8 mouse cellular contexts compared by ENCODE assay signal in the genomic region with DNA sequence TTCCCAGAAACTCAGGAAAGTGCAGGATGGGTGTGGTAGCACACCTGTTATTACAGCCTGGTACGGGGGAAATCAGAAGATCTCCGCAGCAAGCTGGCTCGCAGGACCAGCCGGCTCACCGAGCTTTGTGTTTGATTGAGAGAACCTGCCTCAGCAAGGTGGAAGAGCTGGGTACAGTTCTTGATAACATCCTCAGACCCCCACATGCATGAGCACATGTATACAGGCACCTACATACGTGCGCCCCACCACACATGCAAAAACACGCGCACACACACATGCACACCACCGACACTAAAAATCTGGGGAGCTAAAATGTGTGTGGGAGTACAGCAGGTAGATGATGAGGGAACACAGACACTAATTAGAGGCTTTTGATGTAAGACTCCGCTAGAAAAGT. TPM values are rescaled to one million over a fixed set of nuclear protein-coding genes. Genes with fewer than 3 reads are reported as not detected.
A peak's percentile ranks its signal among the peaks of the same experiment; 100 is the strongest.
DNase-seq lines count a peak whose midpoint lies in the region; ATAC-seq and TF ChIP-seq lines count a peak whose summit lies in the region.

No protein-coding gene starts in this region.

- no peaks in the 10 kb centered on the region for H3K79me2 ChIP-seq in myocyte (ENCODE audit: control insufficient read depth, insufficient read depth)

- WGBS in kidney, embryonic 15.5 days = 78% methylated on average over 11 of the region's 11 CpGs
- 74% methylated on average over 11 of the region's 11 CpGs for WGBS in embryonic facial prominence, embryonic 12.5 days
- 76% methylated on average over 11 of the region's 11 CpGs for WGBS in intestine, embryonic 14.5 days

- peaks cover 12% of the 10 kb centered on the region; the same call in 1 of the 2 replicates for H3K27me3 ChIP-seq in kidney, embryonic 15.5 days
- H3K27me3 ChIP-seq in embryonic facial prominence, embryonic 12.5 days = no peaks in the 10 kb centered on the region
- no peaks in the 10 kb centered on the region for H3K27me3 ChIP-seq in intestine, embryonic 14.5 days (replicated peaks; ENCODE audit: control insufficient read depth, insufficient read depth, low read length)
- peaks cover 11% of the 10 kb centered on the region for H3K27me3 ChIP-seq in myocyte (ENCODE audit: control insufficient read depth, insufficient read depth, insufficient read length)

- no peak for TF ChIP-seq POLR2A in myocyte (IDR thresholded peaks at IDR 0.05; ENCODE audit: insufficient read length, low read depth)

- H3K4me3 ChIP-seq in kidney, embryonic 15.5 days (replicated peaks) = peak overlapping the region; percentile 64
- peak overlapping the region; percentile 69 for H3K4me3 ChIP-seq in embryonic facial prominence, embryonic 12.5 days
- peak overlapping the region; percentile 50 for H3K4me3 ChIP-seq in intestine, embryonic 14.5 days (ENCODE audit: low read depth, low read length)
- peak overlapping the region; percentile 52 for H3K4me3 ChIP-seq in myocyte

- H3K9ac ChIP-seq in kidney, embryonic 15.5 days = peak overlapping the region; percentile 68; the same call in 1 of the 2 replicates
- H3K9ac ChIP-seq in embryonic facial prominence, embryonic 12.5 days = peak overlapping the region; percentile 69; the same call in 1 of the 2 replicates
- H3K9ac ChIP-seq in intestine, embryonic 14.5 days (ENCODE audit: low read length) = peak overlapping the region; percentile 56

- peaks cover 6% of the 10 kb centered on the region; the same call in 1 of the 2 replicates for H3K36me3 ChIP-seq in kidney, embryonic 15.5 days
- H3K36me3 ChIP-seq in embryonic facial prominence, embryonic 12.5 days = peaks cover 10% of the 10 kb centered on the region; the same call in 1 of the 2 replicates
- no peaks in the 10 kb centered on the region for H3K36me3 ChIP-seq in intestine, embryonic 14.5 days (ENCODE audit: control insufficient read depth, insufficient read depth, low read length)
- H3K36me3 ChIP-seq in myocyte (ENCODE audit: control insufficient read depth, insufficient read depth) = no peaks in the 10 kb centered on the region

- H3K4me1 ChIP-seq in kidney, embryonic 15.5 days = peaks cover 16% of the 10 kb centered on the region
- 0 out of 2 replicates have a peak, but pooled peaks cover 4% of the 10 kb centered on the region for H3K4me1 ChIP-seq in embryonic facial prominence, embryonic 12.5 days
- peaks cover 12% of the 10 kb centered on the region for H3K4me1 ChIP-seq in intestine, embryonic 14.5 days (replicated peaks; ENCODE audit: control insufficient read depth, insufficient read depth, low read length)

- H3K9me3 ChIP-seq in kidney, embryonic 15.5 days (replicated peaks) = no peaks in the 10 kb centered on the region
- H3K9me3 ChIP-seq in embryonic facial prominence, embryonic 12.5 days = no peaks in the 10 kb centered on the region
- no peaks in the 10 kb centered on the region for H3K9me3 ChIP-seq in intestine, embryonic 14.5 days (ENCODE audit: control insufficient read depth, low read length)

- H3ac ChIP-seq in myocyte (ENCODE audit: control insufficient read depth, insufficient read length) = no peak overlapping the region

- H3K4me2 ChIP-seq in kidney, embryonic 15.5 days = peak overlapping the region; percentile 94
- H3K4me2 ChIP-seq in embryonic facial prominence, embryonic 12.5 days (replicated peaks) = peak overlapping the region; percentile 90
- H3K4me2 ChIP-seq in intestine, embryonic 14.5 days (ENCODE audit: low read length) = peak overlapping the region; percentile 97
- peak overlapping the region; percentile 98 for H3K4me2 ChIP-seq in myocyte (ENCODE audit: low read depth)

- DNase-seq in kidney, postnatal 36 days = no peak
- DNase-seq in intestine, embryonic 14.5 days (ENCODE audit: low spot score) = no peak
- DNase-seq in urinary bladder, adult 18-20 months (ENCODE audit: low spot score in 2 of 2) = no peak
- DNase-seq in thymus, postnatal 4 days = no peak

- ATAC-seq in kidney, embryonic 15.5 days (replicated peaks; ENCODE audit: low FRiP score) = no peak
- no peak for ATAC-seq in embryonic facial prominence, embryonic 12.5 days (ENCODE audit: insufficient number of reproducible peaks, insufficient read depth, low FRiP score, low TSS enrichment)
- no peak for ATAC-seq in intestine, embryonic 14.5 days (replicated peaks; ENCODE audit: low FRiP score, low TSS enrichment, low read depth)
- ATAC-seq in erythroid progenitor cell, adult 5-6 weeks (replicated peaks; ENCODE audit: low FRiP score, poor library complexity, severe bottlenecking) = no peak

- H3K27ac ChIP-seq in kidney, embryonic 15.5 days = no peak overlapping the region
- no peak overlapping the region for H3K27ac ChIP-seq in embryonic facial prominence, embryonic 12.5 days
- H3K27ac ChIP-seq in intestine, embryonic 14.5 days (ENCODE audit: low read depth) = no peak overlapping the region

TF ChIP-seq in myocyte, 11 proteins besides CTCF, POLR2A, EP300 and RAD21:
- TF ChIP-seq TCF3 (IDR thresholded peaks at IDR 0.05; ENCODE audit: insufficient read length, low read depth) = no peak
- TF ChIP-seq POLR2AphosphoS2 (IDR thresholded peaks at IDR 0.05; ENCODE audit: insufficient read length, low read depth) = no peak
- TF ChIP-seq MYOG (IDR thresholded peaks at IDR 0.05; ENCODE audit: control insufficient read depth in 1 of 3, insufficient read depth in 1 of 3, insufficient read length in 2 of 3, low read depth in 2 of 3) = no peak
- TF ChIP-seq SRF (IDR thresholded peaks at IDR 0.05; ENCODE audit: control insufficient read depth, insufficient read length, low read depth) = no peak
- TF ChIP-seq USF1 (IDR thresholded peaks at IDR 0.05; ENCODE audit: low read depth) = no peak
- TF ChIP-seq TCF12 (IDR thresholded peaks at IDR 0.05; ENCODE audit: insufficient read depth, poor library complexity, severe bottlenecking) = no peak
- TF ChIP-seq REST (IDR thresholded peaks at IDR 0.05; ENCODE audit: insufficient read depth, insufficient read length) = no peak

RNA-seq across cellular contexts. Expression of gene Daglb, which starts 0.7 kb away (rescaled TPM):
- 7.1 and 8.6 TPM in 2 replicates for polyA plus RNA-seq in kidney, embryonic 15.5 days (2015; fragmentation: Nextera tagmentation; extraction: Ambion mirVana)
- 11.3 and 12.0 TPM in 2 replicates for polyA plus RNA-seq in embryonic facial prominence, embryonic 12.5 days (2016; fragmentation: Nextera tagmentation; extraction: Ambion mirVana)
- polyA plus RNA-seq in intestine, embryonic 14.5 days (2014; fragmentation: Nextera tagmentation; extraction: Ambion mirVana) = 9.3 and 10.3 TPM in 2 replicates
- polyA plus RNA-seq in myocyte (2012; fragmentation: generic; extraction: Trizol) = 3.9 TPM
- total RNA-seq in erythroid progenitor cell, adult 5-6 weeks (2015; ENCODE audit: low replicate concordance) = 14.1 and 22.2 TPM in 2 replicates
- 14.1 and 16.0 TPM in 2 replicates for total RNA-seq in erythroid progenitor cell, adult 5-6 weeks (2017; ENCODE audit: low replicate concordance)
